Mouse (Mus musculus) right cerebral cortex, adult 2 months (tissue): ENCODE data around the gene Dnase1l1.

Experiments
- DNase-seq, 2 experiments: peaks; one replicate each; pipeline ENCODE4 v3.0.0; 2021 to 2022; ENCODE audit warnings: low spot score in 2 of 2

Gene Dnase1l1

DNA sequence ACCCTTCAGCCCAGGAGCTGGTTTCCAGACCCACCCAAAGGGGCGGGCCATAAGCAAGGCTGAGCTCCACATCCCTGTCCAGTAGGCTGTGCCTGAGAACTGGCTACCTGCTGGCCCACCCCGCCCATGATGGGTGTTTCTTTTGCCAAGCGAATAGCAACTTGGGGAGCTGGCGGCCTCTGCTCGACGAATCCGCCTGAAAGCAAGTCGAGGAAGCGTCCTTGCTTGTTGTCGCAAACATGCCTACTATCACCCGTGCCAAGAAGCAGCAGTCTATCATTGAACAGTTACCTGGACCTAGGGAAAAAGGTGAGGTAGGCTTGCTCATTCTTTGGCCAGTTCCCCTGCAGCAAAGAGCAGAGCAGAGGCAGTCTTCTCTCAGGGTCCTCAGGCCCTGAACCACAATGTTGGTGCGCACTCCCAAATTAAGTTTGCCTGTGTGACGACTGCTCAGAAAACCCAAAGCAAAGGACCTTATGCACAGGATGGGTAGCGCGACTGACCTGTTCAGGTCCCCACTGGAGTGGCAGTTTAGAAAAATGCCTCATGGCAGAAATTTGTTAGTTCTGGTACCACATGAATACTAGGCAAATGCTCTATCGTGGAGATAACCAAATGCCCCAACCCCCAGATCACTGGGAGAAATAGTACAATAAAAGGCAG lies at the start of gene Dnase1l1, which contains the start of gene Taz:
Gene Dnase1l1 (minus strand): TSS at position 606 of the 663 bp plus-strand sequence.
Gene Taz (plus strand): TSS at position 181 of the 663 bp plus-strand sequence.
- peak; percentile 25 to 58 for DNase-seq

DNA sequence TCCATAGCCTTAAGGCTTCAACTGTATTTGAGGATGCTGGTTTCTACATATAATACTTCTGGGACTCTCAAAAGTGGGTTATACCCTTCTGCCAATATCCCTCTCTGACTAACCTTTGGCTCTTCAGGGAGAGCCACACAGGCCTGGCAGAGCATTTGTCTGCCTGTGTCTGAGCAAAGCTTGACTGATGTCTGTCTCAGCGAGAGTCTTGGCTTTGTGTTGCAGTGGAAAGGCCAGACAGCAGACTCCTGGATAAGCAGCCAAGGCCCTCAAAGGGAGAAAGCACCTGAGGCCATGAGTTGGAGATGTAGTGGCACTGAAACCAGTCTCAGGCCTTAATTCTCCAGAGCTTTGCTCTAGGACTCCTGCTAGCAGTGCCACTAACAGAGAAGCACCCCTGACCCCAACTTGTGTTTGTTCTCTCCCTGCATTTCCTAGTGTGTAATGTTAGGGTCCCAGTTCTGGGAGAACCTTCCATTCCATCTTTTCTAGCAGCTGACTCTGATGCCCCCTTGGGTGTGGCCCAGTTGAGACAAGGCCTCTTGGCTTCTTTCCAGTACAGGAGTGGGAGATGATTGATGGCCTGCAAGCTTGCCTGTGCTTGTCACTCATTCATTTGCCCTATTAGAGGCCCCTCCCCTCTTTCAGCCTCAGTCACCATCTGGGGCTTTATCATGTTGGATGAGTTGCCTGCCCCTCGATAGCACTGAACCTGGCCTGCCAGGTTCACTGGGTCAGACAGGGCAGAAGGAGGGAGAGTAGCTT lies 48.2 kb upstream of the Dnase1l1 start:
- no peak for DNase-seq

DNA sequence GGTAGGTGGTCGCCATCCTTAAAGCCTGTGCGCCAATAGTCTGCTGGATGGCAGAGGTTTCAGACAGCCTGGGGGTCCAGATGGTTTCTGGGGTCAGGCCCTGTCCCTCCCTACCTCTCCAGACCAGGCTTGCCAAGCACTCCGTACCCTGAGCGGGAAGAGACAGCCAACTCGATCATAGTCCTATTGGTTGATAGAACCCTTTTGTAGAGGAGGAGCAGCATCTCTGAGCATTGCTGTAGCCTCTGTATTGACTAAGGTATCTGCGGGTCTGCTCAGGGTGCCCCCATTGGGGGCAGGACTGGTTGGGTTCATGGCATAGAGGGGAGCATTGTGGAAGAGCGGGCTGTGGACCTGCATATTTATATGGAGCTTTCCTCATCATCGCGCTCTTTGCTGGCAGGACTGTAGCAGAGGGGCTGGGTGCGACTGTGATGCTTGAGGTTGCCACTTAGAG lies 47.1 kb upstream of the Dnase1l1 start:
- peak in 1 of 2 experiments; percentile 5 for DNase-seq

DNA sequence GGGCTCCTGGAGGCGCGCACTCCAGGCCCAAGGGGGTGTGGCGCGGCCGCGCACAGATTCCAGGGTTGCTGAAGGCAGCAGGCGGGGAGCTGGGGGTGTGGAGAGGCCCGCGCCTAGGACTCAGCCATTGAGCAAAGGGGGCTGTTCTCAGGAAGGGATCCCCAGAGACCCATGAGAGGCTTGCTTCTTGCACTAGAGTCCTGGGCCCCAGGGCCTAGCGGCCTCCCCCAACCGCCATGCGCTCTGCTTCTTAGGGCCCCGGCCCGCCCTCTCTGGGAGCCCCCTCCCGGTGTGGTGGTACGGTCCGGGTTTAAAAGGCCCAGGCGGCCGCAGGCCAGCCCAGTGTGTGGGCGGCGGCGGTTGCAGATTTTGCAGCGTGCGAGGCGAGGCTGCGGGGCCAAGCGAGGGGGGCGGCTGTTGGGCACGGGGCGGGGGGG lies 46.6 kb upstream of the Dnase1l1 start, which contains the start of gene Plxna3:
Gene Plxna3 (plus strand): TSS at position 342 of the 437 bp plus-strand sequence.
- DNase-seq, result peak; percentile 32 to 47

DNA sequence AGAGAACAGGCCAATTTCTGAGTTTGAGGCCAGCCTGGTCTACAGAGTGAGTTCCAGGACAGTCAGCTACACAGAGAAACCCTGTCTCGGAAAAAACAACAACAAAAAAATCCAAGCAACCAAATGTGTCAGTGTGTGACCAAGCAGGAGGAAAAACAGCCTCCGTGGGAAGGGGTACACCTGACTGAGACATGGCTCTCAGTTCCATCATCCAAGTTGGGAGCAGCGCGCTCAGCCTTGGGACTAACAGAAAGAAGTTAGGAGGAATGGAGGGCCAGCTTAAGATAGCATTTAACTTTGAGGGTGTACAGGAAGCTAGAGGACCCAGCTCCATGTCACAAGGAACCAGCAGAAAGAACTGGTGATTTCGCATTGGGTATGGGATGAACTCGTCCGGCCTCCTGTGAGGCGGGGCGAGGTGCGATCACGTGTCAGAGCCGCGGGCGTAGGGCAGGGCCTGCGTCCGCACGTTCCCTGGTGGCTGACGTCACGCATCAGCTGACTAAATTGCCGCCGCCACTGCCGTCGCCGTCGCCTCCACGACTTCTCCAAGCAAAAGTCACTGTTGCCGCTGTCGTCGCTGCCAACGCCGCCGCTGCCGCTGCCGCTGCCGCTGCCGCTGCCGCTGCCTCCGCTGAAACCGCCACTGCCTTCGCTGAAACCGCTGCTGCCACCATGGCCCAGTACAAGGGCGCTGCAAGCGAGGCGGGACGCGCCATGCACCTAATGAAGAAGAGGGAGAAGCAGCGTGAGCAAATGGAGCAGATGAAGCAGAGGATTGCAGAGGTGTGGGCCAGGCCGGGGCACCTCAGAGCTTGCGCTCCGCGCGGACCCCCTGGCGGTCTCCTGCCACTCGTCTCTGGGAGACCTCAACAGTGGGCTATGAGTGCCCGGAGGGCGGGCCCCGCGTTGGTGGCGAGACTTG lies 30.7 kb upstream of the Dnase1l1 start, which contains the start of gene Fam50a:
Gene Fam50a (plus strand): TSS at position 494 of the 925 bp plus-strand sequence.
- DNase-seq, result peak; percentile 87 to 90

DNA sequence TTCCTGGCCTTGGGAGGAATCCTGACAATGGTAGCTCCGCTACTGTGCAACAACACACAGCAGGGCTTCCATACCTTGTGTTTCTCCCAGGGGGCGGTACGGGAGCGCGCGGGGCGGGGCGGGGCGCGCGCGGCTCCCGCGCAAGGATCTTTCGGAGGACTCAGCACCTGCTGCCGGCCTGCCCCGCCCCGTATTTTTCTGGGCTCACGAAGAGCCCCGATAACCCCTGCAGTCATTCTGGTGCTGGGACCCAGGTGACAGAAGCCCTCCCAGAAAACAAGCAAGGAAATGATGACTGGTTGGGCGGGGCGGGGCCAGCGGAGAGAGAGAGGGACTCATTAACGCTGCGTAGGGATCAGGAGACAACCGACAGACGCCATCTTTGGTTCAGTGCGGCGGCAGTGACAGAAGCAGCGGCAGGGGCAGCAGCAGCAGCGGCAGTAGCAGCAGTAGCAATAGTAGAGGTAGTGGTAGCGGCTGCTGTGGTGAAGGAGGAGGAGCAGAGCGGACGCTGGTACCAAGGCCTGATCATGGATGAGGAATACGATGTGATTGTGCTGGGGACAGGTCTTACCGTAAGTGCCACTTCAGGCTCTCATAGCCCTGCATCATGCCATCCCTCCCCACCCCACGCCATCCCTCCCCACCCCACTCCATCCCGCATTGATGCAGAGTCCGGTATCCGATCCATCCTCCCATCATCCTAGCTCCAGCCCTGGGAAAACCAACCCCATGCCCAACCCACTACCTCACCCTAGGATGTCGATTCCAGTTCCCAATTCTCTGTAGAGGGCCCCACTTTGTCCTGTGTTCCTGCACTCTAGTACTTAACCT lies 22.9 kb upstream of the Dnase1l1 start, which contains the start of gene Gdi1:
Gene Gdi1 (plus strand): TSS at position 132 of the 834 bp plus-strand sequence.
- peak; percentile 65 to 71 for DNase-seq

DNA sequence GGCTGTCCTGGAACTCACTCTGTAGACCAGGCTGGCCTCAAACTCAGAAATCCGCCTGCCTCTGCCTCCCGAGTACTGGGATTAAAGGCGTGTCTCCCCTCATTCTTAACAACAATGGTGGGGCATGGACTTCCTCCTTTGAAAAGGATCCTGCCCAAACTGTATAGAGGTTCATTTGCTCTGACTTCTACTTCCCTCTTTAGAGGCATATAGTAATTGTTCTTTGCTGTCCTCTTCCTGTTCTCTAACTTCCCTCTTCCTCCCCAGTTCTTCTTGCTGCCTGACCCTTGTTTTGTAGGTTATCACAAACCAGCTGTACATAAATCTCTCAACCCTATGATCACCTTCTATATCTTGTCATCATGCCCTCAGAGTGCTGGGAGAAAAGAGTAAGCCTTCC lies 17.6 kb upstream of the Dnase1l1 start:
- no peak for DNase-seq

DNA sequence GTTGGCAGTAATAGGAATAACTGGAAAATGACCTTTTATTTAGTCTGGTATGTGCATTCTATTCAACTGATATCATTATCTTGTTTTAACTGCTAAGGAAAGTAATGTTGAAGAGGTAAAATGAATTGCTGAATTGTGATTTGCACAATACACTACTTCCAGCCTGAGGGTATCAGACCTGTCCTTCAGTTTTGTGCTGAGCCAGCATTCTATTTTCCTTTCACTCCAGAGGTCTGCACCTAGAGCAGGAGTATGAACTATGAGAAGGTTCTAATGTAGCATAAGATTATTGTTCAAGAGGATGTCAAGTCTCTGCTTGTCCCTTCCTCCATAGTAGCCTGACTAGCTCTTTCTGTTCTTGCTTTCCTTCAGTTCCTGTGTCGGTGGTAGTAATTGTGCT lies 16.2 kb upstream of the Dnase1l1 start:
- DNase-seq, result no peak

DNA sequence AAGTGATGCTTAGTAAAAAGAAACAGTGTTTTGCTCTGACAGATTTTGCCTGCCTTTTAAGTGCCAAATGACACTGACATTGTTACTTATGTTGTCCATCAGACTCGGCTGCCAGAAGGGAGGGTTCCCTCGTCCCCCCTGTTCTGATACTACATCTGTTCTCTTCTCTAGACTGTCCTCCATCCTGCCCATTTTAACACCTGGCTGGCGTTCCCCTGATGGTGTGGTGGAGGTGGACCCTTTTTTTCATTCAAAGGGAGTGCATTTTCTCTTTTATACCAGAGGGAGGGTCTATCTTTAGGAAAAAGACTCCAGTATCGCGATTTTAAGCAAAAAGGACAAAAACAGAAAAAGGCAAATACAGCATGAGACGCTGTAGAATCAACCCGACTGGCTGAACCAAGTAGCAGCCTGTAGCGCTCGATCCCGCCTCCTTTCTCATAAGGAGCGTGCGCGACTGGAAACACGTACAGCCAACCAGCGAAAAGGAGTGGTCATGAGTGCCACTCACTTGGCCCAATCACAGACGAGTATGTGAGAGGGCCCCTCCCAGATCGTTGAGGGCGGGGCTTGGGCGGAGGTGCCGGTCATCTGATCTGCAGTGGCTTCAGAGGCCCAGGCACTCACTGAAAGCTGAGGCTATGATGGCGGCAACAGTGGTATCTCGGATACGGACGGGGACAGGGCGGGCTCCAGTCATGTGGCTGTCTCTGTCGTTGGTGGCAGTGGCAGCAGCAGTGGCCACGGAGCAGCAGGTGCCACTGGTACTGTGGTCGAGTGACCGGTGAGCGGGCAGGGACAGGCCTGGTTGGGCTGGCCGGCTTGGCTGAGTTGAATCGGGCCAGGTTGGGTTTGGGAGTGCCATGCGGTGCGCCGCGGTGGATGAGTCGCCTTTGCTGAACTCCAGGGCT lies 14.7 kb upstream of the Dnase1l1 start, which contains the start of gene Atp6ap1:
Gene Atp6ap1 (plus strand): TSS at position 560 of the 911 bp plus-strand sequence.
- DNase-seq, result peak; percentile 91 to 94

DNA sequence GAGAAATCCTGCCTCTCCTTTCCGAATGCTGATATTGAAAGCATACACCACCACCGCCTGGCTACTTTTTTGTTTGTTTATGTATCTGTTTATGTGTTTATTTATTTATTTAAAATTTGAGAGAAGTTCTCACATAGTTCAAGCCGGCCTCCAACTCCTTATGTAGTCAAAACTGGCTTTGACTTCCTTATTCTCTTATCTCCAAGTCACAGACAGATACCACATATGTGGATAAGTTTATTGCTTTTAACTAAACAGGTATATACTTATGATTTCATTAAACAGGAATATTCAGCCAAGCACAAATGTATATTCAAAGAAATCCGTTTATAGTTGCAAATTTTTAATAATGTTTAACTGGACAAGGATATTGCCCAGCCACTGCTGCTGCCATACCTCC lies 11.3 kb upstream of the Dnase1l1 start:
- DNase-seq, result no peak

DNA sequence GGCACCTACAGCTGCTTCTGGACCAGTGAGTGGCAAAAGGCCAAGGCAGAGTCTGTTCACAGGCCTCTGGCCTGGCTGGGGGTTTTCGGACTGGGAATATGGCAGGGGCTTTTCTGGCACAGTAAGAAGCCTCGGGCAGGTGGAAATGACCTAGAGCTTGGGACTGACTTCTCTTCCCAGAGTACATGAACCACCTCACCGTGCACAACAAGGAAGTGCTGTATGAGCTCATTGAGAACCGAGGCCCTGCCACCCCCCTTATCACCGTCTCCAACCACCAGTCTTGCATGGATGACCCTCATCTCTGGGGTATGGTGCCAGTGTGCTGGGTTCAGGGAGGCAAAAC lies 928 bp upstream of the Dnase1l1 start:
- no peak for DNase-seq

DNA sequence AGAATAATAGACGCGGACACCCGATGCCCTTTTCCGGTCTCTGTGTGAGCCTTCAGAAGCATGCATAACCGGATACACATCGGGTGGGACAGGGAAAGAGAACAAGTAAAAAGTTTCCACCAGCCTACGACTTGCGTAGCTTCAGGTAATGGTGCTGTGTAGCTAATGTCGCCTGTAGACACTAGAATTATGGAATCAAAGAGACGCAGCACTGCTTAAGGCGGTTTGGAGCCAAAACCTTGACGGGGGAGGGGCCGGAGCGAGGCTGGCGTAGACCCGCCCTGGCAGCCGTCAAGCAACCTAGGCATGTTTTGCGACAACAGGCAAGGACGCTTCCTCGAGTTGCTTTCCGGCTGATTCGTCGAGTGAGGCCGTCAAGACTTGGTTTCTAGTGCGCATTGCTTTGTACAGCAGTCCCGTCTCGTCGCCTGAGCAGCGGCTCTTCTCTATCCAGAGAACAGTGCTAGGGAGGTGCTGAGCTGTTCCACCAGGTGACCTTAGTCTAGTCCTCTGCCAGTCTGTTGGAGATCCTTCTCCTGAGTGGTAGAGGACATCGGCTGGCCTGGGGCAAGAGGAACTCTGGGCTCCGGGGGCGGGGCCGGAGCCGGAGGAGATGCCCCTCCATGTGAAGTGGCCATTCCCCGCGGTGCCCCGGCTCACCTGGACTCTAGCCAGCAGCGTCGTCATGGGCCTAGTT lies 406 bp upstream of the Dnase1l1 start:
- peak; percentile 85 to 88 for DNase-seq

DNA sequence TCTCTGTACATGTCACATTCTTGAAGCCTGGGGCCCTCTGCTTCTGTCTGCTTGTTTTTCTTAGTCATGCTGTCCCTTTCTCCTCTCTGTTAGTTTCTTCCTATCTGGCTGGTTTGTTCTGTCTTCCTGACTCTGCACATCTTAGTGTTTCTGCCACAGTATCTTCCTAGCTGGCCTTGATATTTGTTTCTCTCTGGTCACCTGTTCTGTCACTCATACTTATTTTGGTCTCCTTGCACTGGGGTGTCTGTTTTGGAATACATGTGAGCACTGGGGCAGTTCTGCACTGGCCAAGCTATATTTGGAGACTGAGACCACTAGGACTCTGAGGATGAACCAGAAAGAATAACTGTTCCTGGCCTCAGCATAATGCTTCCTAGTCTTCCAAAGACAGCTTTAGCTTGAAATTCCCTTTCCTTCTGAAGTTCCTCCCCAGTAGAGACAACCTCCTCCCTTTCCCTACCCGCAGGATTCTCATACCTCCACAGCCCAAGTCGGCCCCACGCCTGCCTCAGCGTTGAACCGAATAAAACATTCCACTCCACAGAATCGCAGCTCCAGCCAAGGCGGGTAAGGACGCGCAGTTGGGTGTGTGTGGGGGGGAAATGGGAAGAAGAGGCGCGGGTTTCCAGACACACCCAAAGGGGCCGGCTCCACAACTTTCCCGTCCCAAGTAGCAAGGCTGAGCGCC lies 951 bp downstream of the Dnase1l1 start:
- DNase-seq, result no peak

DNA sequence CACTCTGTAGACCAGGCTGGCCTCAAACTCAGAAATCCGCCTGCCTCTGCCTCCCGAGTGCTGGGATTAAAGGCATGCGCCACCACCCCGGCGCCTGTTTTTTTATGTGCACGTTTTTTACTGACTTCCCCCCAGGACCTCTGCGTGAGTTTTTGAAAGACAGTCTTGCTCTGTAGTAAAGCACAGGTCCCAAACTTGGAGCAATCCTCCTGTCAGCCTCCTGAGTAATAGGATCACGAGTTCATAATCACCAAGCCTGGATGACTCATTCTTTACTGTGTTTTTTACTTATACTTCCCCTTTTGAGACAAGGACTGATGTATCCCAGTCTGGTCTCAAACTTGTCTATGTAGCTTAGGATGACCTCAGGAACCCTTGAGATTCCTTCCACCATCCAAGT lies 4.2 kb downstream of the Dnase1l1 start:
- DNase-seq, result no peak

DNA sequence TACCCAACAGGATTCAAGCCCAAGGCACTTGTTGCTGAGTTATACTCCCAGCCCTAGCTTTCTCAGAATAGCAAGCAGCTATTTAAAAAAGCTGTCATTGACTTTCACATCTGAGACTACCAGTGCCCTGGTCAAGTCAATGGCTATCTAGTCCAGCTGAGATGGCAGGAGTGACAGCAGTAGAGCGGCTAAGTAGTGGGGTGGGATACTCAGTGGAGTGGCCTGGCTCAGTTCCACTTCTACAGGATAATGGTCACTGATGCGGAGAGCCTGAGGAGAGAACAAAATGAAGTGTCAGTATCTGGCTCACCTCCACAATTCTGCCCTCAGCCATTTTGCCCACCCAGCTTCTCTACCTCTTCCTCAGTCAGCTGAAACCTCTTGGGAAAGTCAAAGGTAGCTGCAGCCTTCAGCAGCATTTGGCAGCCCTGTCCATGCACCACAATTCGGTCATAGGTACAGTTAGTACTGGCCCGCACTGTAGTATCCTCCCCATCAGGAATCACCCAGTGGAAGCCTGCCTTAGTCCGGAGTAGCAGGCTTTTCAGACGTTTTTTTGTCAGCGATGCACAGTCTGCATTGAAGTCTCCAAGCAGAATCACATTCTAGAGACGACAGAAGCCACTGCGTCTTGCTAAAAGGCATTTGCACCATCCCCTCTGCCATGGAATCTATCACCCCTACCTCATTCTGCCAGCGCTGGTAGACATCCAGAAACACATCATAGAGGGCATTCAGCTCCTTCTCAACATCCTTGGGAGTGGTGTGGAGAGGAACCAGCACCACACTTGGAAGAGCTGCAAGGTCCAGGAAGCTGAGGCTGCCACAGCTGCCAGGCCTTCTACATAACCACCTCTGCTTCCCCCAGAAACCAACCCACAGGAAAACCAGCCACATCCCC lies 8.5 kb downstream of the Dnase1l1 start:
- no peak for DNase-seq

DNA sequence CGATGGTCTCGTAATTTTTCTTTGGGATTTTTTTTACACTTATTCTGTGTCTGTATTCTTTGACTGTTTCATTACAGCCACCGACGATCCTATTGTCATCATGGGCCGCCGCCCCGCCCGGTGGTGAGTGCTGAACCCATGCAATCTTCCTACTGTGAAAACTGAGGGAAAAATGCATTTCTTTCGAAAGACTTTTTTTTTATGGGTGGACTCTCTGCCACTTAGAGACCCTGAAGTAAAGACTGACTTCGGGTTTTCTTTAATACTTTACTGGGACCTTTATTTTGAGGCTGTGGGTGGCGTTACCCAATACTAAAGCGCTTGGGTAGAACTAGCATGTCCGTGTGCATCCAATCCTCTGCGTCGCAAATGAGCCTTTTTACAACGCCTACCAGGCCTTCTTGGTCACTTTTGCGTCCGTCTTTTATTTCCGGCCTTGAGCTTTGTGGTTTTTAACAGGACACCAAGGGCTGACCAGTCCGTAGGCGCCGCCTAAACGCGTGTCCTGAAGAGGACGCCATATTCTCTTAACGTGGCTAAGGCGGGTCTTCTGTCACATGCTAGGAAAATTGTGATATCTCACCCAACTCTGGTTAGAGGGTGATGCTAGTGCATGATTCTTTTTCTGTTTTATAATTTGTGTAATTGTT lies 11.1 kb downstream of the Dnase1l1 start:
- DNase-seq, result peak; percentile 12 to 26
